In genomic region chr17:14201281-14201787, GRCm38 (mm10) we compare ENCODE assay signal across 8 mouse cellular contexts. TPM values are rescaled to one million over a fixed set of nuclear protein-coding genes. Genes with fewer than 3 reads are reported as not detected.
DNase-seq lines count a peak whose midpoint lies in the region; ATAC-seq and TF ChIP-seq lines count a peak whose summit lies in the region.

No protein-coding gene starts in this region.

- peaks cover 15% of the 10 kb centered on the region for H3K4me1 ChIP-seq in intestine, embryonic 16.5 days (ENCODE audit: control insufficient read depth, insufficient read depth, low read length)
- H3K4me1 ChIP-seq in liver, embryonic 14.5 days (replicated peaks; ENCODE audit: control insufficient read depth in 2 of 2, insufficient read depth in 2 of 2, low read length in 1 of 2): peaks cover 0 to 2% of the 10 kb centered on the region in 2 experiments; a peak in 1 of 4 replicates

- peak; percentile 51 for DNase-seq in adrenal gland, adult 2 months
- DNase-seq in adrenal gland, postnatal 14 days: no peak
- DNase-seq in embryo, embryonic 10 days (ENCODE audit: low spot score): peak; percentile 74
- DNase-seq in liver, embryonic 14.5 days (ENCODE audit: low read depth in 3 of 3, low spot score in 3 of 3): no peak
- DNase-seq in urinary bladder, postnatal 14 days (ENCODE audit: low spot score): no peak
- no peak for DNase-seq in ovary, postnatal 10 days (ENCODE audit: low spot score)
- no peak for DNase-seq in cerebellum, adult 11-12 months

- H3K4me3 ChIP-seq in intestine, embryonic 16.5 days (ENCODE audit: low read length): peak overlapping the region; percentile 76
- no peak overlapping the region for H3K4me3 ChIP-seq in liver, embryonic 14.5 days (ENCODE audit: insufficient read depth in 1 of 2, low read depth in 2 of 2, low read length in 2 of 2)

- H3K9ac ChIP-seq in intestine, embryonic 16.5 days (ENCODE audit: low read depth, low read length): 0 out of 2 replicates have a peak overlapping the region, but pooled peaks have one; percentile 25
- H3K9ac ChIP-seq in liver, embryonic 14.5 days (replicated peaks): no peak overlapping the region

- no peaks in the 10 kb centered on the region for H3K9me3 ChIP-seq in intestine, embryonic 16.5 days (ENCODE audit: control insufficient read depth, low read length)
- no peaks in the 10 kb centered on the region for H3K9me3 ChIP-seq in liver, embryonic 14.5 days (ENCODE audit: control insufficient read depth, low read length)

- H3K27ac ChIP-seq in intestine, embryonic 16.5 days (ENCODE audit: low read length): peak overlapping the region; percentile 2; the same call in 1 of the 2 replicates
- H3K27ac ChIP-seq in liver, embryonic 14.5 days: no peak overlapping the region

- no peak for ATAC-seq in intestine, embryonic 16.5 days
- ATAC-seq in liver, embryonic 14.5 days (ENCODE audit: insufficient read depth): no peak

- no peaks in the 10 kb centered on the region for H3K36me3 ChIP-seq in intestine, embryonic 16.5 days (ENCODE audit: control insufficient read depth, insufficient read depth, low read length)
- no peaks in the 10 kb centered on the region for H3K36me3 ChIP-seq in liver, embryonic 14.5 days (replicated peaks; ENCODE audit: control insufficient read depth, insufficient read depth, low read depth)

- TF ChIP-seq CTCF in liver, embryonic 14.5 days (IDR thresholded peaks at IDR 0.05; ENCODE audit: low read depth): no peak

- 10% methylated on average over 12 of the region's 12 CpGs for WGBS in intestine, embryonic 16.5 days
- WGBS in liver, embryonic 14.5 days (ENCODE audit: insufficient replicate concordance): 21% methylated on average over 12 of the region's 12 CpGs

- TF ChIP-seq EP300 in liver, embryonic 14.5 days (IDR thresholded peaks at IDR 0.05; ENCODE audit: low read depth): no peak

- peak overlapping the region; percentile 78 for H3K4me2 ChIP-seq in intestine, embryonic 16.5 days (ENCODE audit: low read depth, low read length)
- peak overlapping the region; percentile 32 for H3K4me2 ChIP-seq in liver, embryonic 14.5 days (ENCODE audit: low read depth)

- H3K27me3 ChIP-seq in intestine, embryonic 16.5 days (replicated peaks; ENCODE audit: control insufficient read depth, insufficient read depth, low read length): peaks cover 7% of the 10 kb centered on the region
- peaks cover 30% of the 10 kb centered on the region for H3K27me3 ChIP-seq in liver, embryonic 14.5 days (ENCODE audit: control insufficient read depth, insufficient read depth, low read length)

RNA-seq across cellular contexts. Expression of gene Dact2, which starts 2.8 kb away (rescaled TPM):
- total RNA-seq in adrenal gland, adult 2 months (2021): 1 to 10 TPM; 1.1 to 1.9 TPM
- polyA plus RNA-seq in adrenal gland, adult 2 months (2012; rRNA removed): 1.6 and 4.0 TPM in 2 replicates
- 1.4 and 2.0 TPM in 2 replicates for total RNA-seq in adrenal gland, postnatal 14 days (2021)
- polyA plus RNA-seq in intestine, embryonic 16.5 days (2015; fragmentation: Nextera tagmentation; extraction: Ambion mirVana): 4.5 and 5.1 TPM in 2 replicates
- 0.84 and 0.98 TPM in 2 replicates for polyA plus RNA-seq in liver, embryonic 14.5 days (2012; rRNA removed)
- polyA plus RNA-seq in liver, embryonic 14.5 days (2014; fragmentation: Nextera tagmentation; extraction: Ambion mirVana): 0.47 and 0.90 TPM in 2 replicates

Comparison
In these comparisons a context has a peak if more than half of its experiments do, and no peak if none do; other contexts are left out.
1. DNase-seq: peak in adrenal gland, adult 2 months (single experiment) and embryo, embryonic 10 days (single experiment); none in adrenal gland, postnatal 14 days (single experiment), liver, embryonic 14.5 days (0 of 3), urinary bladder, postnatal 14 days (single experiment), ovary, postnatal 10 days (single experiment) and cerebellum, adult 11-12 months (single experiment).